Mouse (Mus musculus) liver, embryonic 15.5 days (tissue): ENCODE measurements at regions not wholly inside any gene's neighbourhood (a gene's known extent, or its start where the extent isn't known, plus 50 kb on each side); places are given as distances from the start of the nearest gene placed in this dataset.

Source experiments
- ATAC-seq: fragments of 200-750 bp; cut with Nextera tagmentation; 2 replicates; pipeline ENCODE4 v1.8.0; 2017; ENCODE audit warnings: moderate number of reproducible peaks, mild to moderate bottlenecking, moderate library complexity; ENCODE audit not compliant: insufficient read depth
- H3K27ac ChIP-seq: fragments of 300-500 bp; sonication (generic); replicated peaks from 2 replicates; pipeline ENCODE4 v1.5.1; 2015; ENCODE audit warnings: mild to moderate bottlenecking, inconsistent platforms
- H3K27me3 ChIP-seq: fragments of 300-500 bp; sonication (generic); 2 replicates; pipeline ENCODE4 v1.6.1; 2015; ENCODE audit warnings: mild to moderate bottlenecking, inconsistent platforms
- H3K36me3 ChIP-seq: fragments of 300-500 bp; sonication (generic); replicated peaks from 2 replicates; pipeline ENCODE4 v1.6.1; 2015; ENCODE audit warnings: moderate library complexity, mild to moderate bottlenecking, inconsistent platforms
- H3K4me1 ChIP-seq: fragments of 300-500 bp; sonication (generic); replicated peaks from 2 replicates; pipeline ENCODE4 v1.6.1; 2015; ENCODE audit warnings: inconsistent platforms
- H3K4me2 ChIP-seq: fragments of 300-500 bp; sonication (generic); 2 replicates; pipeline ENCODE4 v1.6.1; 2015; ENCODE audit warnings: moderate library complexity, mild to moderate bottlenecking, inconsistent platforms
- H3K4me3 ChIP-seq: fragments of 300-500 bp; sonication (generic); replicated peaks from 2 replicates; pipeline ENCODE4 v1.5.1; 2015; ENCODE audit warnings: mild to moderate bottlenecking, inconsistent platforms
- H3K9ac ChIP-seq: fragments of 300-500 bp; sonication (generic); 2 replicates; pipeline ENCODE4 v1.6.1; 2015; ENCODE audit warnings: moderate library complexity, mild to moderate bottlenecking, inconsistent platforms
- H3K9me3 ChIP-seq: fragments of 300-500 bp; sonication (generic); replicated peaks from 2 replicates; pipeline ENCODE4 v1.6.1; 2016; ENCODE audit warnings: inconsistent platforms
- WGBS: fragments of 180-500 bp; shearing (Covaris S2); methylation state at CpG from one replicate; pipeline ENCODE4 v1.1.7; 2015; ENCODE audit warnings: mixed read lengths; ENCODE audit not compliant: insufficient replicate concordance; 5-methylcytosine and 5-hydroxymethylcytosine counted together

DNA sequence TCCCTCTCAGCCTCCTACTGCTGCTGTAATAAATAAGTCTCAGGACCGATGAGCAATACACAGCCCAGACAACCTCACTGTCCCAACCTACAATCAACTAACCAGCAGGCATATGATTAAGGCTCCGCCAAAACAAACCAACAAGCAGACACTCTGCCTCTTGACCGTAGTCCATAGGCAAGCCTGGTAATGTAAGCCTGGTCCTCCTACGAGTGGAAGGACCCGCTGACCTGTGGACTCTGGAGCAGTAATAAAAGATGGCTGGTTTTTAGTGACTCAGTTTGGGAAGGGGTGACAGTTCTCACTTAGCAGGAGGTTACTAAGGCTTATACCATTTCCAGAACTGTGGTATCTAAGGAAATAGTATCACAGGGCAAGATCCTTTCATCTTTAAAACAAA, 53.4 kb downstream of the Gm47996 start:
- no peak overlapping the region for H3K4me3 ChIP-seq
- no peaks in the 10 kb centered on the region for H3K9me3 ChIP-seq
- H3K4me2 ChIP-seq = no peak overlapping the region
- H3K27ac ChIP-seq = no peak overlapping the region
- no peak overlapping the region for H3K9ac ChIP-seq
- peaks cover 7% of the 10 kb centered on the region; the same call in 1 of the 2 replicates for H3K4me1 ChIP-seq
- no peaks in the 10 kb centered on the region for H3K27me3 ChIP-seq
- no peaks in the 10 kb centered on the region for H3K36me3 ChIP-seq
- no peak for ATAC-seq
- WGBS = 71% methylated on average over 5 of the region's 5 CpGs

DNA sequence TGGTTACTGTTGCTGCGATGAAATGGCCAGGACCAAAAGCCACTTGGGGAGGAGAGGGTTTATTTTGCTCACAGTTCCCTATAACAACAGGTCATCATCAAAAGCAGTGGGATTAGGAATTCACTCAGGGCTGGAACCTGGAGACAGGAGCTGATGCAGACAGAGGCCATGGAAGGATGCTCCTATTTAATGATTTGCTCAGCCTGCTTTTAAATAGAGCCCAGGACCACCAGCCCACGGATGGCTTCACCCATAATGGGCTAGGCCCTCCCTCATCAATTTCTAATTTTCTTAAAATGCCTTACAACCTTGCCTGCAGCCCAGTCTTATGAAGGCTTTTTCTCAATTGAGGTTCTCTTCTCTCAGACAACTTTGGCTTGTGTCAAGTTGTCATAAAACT, 53.9 kb downstream of the Gm47996 start:
- peaks cover 3% of the 10 kb centered on the region; the same call in 1 of the 2 replicates for H3K4me1 ChIP-seq
- no peaks in the 10 kb centered on the region for H3K36me3 ChIP-seq
- ATAC-seq = no peak
- no peaks in the 10 kb centered on the region for H3K9me3 ChIP-seq
- WGBS = 77% methylated on average over 2 of the region's 2 CpGs
- H3K9ac ChIP-seq = no peak overlapping the region
- H3K27me3 ChIP-seq = no peaks in the 10 kb centered on the region
- H3K27ac ChIP-seq = no peak overlapping the region
- H3K4me3 ChIP-seq = no peak overlapping the region
- H3K4me2 ChIP-seq = no peak overlapping the region

DNA sequence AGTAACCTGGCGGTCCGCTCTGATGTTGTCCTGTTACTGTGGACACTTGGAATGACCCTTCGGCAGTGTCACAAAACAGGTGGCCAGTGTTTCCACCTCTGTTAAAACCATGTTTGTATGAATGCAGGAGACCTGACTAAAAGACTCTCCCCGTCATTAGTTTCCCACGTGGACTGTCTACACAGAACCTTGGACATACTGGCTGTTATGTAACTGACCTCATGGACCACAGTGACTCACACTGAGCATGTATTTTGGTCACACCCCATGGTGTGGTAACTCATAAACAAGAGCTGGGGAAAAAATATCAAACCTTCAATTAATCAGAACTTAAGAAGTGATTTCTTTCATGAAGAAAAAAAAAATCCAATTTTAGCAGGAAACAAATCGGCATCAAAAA, 54.9 kb downstream of the Gm47996 start:
- no peak overlapping the region for H3K9ac ChIP-seq
- no peaks in the 10 kb centered on the region for H3K4me1 ChIP-seq
- no peak for ATAC-seq
- H3K27ac ChIP-seq = no peak overlapping the region
- H3K4me2 ChIP-seq = no peak overlapping the region
- H3K36me3 ChIP-seq = no peaks in the 10 kb centered on the region
- no peak overlapping the region for H3K4me3 ChIP-seq
- WGBS = 76% methylated on average over 6 of the region's 6 CpGs
- no peaks in the 10 kb centered on the region for H3K27me3 ChIP-seq
- H3K9me3 ChIP-seq = no peaks in the 10 kb centered on the region

DNA sequence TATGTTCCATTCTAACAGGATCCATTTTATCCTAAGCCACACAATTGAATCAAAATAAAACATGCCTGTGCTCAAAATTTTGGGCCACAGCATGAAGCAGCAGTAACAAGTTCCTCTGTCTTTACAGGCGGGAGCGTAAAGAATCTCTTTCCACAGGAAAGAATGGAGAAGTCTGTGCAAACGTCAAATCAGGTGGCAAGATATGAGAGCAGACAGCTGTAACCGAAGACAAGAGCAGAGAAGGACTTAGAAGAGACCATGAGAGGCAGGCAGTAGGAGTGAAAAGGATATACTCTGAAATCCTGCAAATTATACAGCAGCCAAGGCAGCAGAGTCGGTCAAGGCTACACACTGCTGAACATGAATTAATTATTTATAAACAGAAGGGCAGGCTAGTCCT, 55.7 kb downstream of the Gm47996 start:
- WGBS = 45% methylated on average over 5 of the region's 5 CpGs
- no peaks in the 10 kb centered on the region for H3K9me3 ChIP-seq
- no peaks in the 10 kb centered on the region for H3K27me3 ChIP-seq
- no peak for ATAC-seq
- H3K27ac ChIP-seq = no peak overlapping the region
- H3K4me1 ChIP-seq = peaks cover under 1% of the 10 kb centered on the region; the same call in 1 of the 2 replicates
- H3K36me3 ChIP-seq = no peaks in the 10 kb centered on the region
- H3K9ac ChIP-seq = no peak overlapping the region
- no peak overlapping the region for H3K4me3 ChIP-seq
- no peak overlapping the region for H3K4me2 ChIP-seq

DNA sequence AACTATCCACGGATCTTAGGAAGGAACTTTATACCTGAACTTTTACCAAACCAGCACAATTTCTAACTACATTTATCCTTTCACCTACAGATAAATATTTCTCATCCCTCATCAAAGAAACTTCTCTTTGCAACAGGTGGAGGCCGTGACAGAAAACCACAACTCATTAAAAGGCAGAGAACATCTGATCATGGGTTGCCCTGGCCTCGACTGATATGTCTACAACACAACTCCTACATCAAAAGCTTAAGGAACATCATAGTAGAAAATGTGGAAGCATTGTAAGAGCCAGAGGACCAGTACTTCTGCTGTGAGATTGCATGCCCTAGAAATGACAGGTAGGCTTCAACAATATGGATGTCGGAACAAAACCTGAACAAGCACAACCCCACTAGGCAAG, 56.8 kb downstream of the Gm47996 start:
- WGBS = 46% methylated on average over 4 of the region's 4 CpGs
- Histone ChIP-seq H3K36me3 (no peaks in the 10 kb centered on the region), H3K4me2 (no peak overlapping the region), H3K27me3 (no peaks in the 10 kb centered on the region), H3K4me1 (peaks cover 5% of the 10 kb centered on the region; the same call in 1 of the 2 replicates), H3K4me3 (no peak overlapping the region), H3K27ac (no peak overlapping the region), H3K9ac (no peak overlapping the region), H3K9me3 (no peaks in the 10 kb centered on the region)
- no peak for ATAC-seq

DNA sequence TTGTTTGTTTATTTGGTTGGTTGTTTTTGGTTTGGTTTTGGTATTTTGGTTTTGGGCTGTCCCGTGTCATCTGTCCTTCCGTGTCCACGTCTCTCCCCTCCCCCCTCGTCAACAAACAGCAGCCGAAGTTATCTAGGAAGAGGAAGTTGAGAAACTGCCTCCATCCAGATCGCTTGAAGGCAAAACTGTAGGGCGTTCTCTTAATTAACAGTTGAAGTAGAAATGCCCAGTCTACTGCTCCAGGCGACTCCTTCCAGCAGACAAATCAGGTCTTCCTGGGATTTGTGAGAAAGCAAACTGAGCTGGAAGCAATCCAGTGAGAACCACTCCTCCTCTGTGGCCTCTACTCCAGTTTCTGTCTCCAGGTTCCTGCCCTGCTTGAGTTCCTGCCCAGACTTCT, 60.8 kb downstream of the Gm47996 start:
- Histone ChIP-seq H3K27ac (no peak overlapping the region), H3K27me3 (no peaks in the 10 kb centered on the region), H3K4me1 (peaks cover 5% of the 10 kb centered on the region; the same call in 1 of the 2 replicates), H3K9ac (no peak overlapping the region), H3K4me2 (peak overlapping the region; percentile 42), H3K4me3 (no peak overlapping the region), H3K36me3 (no peaks in the 10 kb centered on the region), H3K9me3 (no peaks in the 10 kb centered on the region)
- ATAC-seq = no peak
- WGBS = 7% methylated on average over 8 of the region's 8 CpGs

DNA sequence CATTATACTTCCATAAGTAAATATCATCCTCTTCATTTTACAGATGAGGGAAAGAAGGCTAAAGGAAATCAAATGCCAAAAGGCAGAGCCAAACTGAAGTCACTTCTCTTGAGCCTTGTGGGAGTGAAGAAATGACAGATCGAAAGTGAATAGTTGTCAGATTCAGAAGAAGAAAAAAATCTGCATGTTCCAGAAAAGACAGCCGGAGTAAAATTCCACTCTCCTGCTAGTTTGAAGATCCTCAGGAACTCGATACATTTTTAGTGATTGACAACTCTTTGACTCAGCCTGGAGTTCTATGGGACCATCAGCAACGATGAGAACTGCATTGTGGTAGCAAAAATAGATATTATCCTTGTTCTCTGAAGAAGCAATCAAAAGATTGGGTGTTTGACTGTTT, 64.4 kb downstream of the Gm47996 start:
- no peaks in the 10 kb centered on the region for H3K27me3 ChIP-seq
- WGBS = 63% methylated on average over 4 of the region's 4 CpGs

DNA sequence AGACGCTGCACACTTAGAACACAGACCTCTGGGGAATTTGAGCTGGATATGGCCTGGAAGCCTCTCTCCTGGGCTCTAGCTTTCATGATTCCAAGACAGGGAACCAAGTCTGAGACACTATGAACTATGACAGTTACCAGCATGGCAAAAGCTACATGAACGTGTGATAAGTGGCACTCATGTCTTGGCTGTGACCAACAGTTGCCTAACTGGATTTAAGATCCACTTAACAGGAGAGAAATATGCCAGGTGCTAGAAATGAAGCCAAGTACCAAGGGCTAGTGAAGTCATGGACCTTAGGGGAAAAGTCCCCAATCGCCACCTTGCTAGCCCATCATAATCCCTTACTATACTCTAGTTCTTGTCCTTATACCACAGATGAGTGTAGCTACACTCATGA, 65.7 kb downstream of the Gm47996 start:
- peaks cover 4% of the 10 kb centered on the region; the same call in 1 of the 2 replicates for H3K4me1 ChIP-seq
- H3K9ac ChIP-seq = no peak overlapping the region
- no peaks in the 10 kb centered on the region for H3K27me3 ChIP-seq
- 70% methylated on average over 3 of the region's 3 CpGs for WGBS
- H3K4me3 ChIP-seq = no peak overlapping the region
- ATAC-seq = no peak
- H3K27ac ChIP-seq = no peak overlapping the region
- no peaks in the 10 kb centered on the region for H3K9me3 ChIP-seq
- H3K4me2 ChIP-seq = no peak overlapping the region
- H3K36me3 ChIP-seq = no peaks in the 10 kb centered on the region

More for the DNA sequence above, 64.4 kb downstream of the Gm47996 start:
- Histone ChIP-seq H3K9ac (no peak overlapping the region), H3K4me2 (no peak overlapping the region), H3K9me3 (no peaks in the 10 kb centered on the region), H3K4me1 (peaks cover 5% of the 10 kb centered on the region; the same call in 1 of the 2 replicates), H3K4me3 (no peak overlapping the region), H3K27ac (no peak overlapping the region), H3K36me3 (no peaks in the 10 kb centered on the region)
- ATAC-seq = no peak

DNA sequence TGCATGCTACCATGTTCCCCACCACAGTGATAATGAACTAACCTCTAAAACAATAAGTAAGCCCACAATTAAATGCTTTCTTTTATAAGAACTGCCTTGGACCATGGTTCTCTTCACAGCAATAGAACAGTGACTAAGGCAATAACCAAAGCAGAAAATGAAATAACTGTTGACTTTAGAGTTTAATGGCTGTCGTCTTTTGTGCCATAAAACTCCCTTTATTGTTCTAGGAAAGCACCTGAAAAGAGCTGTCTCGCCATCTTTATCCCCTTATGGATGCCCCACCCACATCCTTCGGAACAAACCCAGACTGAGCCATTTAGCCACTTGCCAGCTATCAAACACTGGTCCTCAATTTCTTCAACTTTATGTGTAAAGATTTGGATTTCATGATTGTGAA, 64.3 kb upstream of the Ivns1abp start:
- Histone ChIP-seq H3K4me2 (no peak overlapping the region), H3K36me3 (no peaks in the 10 kb centered on the region), H3K9ac (no peak overlapping the region), H3K27me3 (no peaks in the 10 kb centered on the region), H3K4me3 (no peak overlapping the region), H3K9me3 (no peaks in the 10 kb centered on the region), H3K27ac (no peak overlapping the region), H3K4me1 (no peaks in the 10 kb centered on the region)
- 57% methylated on average over 3 of the region's 3 CpGs for WGBS
- ATAC-seq = no peak

DNA sequence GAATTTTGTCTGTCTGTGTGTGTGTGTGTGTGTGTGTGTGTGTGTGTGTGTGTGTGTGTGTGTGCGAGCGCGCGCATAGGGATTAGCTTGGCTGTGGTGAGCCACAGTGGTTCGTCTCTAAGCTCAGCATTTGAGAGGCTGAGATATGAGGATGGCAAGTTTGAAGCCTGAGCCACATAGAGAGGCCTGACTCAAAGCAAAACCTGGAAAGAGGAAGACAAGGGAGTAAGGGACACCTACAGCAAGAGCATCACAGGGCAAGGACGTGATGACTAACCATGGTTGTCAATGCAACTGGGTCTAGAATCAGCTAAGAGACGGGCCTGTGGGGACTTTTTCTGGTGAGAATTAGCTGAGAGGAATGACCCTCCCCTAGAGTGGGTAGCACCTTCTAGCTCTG, 59.2 kb upstream of the Ivns1abp start:
- H3K4me1 ChIP-seq = peaks cover 17% of the 10 kb centered on the region
- no peak overlapping the region for H3K9ac ChIP-seq
- no peak for ATAC-seq
- WGBS = 67% methylated on average over 7 of the region's 7 CpGs
- no peak overlapping the region for H3K27ac ChIP-seq
- no peaks in the 10 kb centered on the region for H3K27me3 ChIP-seq
- no peaks in the 10 kb centered on the region for H3K36me3 ChIP-seq
- no peak overlapping the region for H3K4me2 ChIP-seq
- no peaks in the 10 kb centered on the region for H3K9me3 ChIP-seq
- no peak overlapping the region for H3K4me3 ChIP-seq

DNA sequence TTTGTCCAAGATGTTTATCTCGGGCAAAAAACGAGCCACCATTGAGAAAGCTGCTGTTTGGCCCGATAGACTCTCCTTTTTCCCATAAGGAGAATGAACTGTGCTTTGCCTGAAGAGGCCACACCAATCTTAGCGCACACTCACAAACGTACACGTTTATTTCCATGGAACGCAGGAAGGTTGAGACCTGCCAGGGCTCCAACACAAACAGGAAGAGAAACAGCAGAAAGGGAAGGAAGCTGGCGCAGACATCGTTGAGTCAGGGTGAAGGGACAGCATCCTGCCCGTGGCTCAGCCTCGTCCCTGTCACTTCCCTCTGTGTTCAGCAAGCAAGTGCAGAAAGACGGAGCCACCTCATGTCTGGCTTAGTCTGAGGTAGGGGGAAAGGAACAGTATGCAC, 56.8 kb upstream of the Ivns1abp start:
- H3K4me3 ChIP-seq = no peak overlapping the region
- WGBS = 11% methylated on average over 12 of the region's 12 CpGs
- peaks cover 17% of the 10 kb centered on the region for H3K4me1 ChIP-seq
- H3K9me3 ChIP-seq = no peaks in the 10 kb centered on the region
- H3K4me2 ChIP-seq = peak overlapping the region; percentile 34
- no peaks in the 10 kb centered on the region for H3K36me3 ChIP-seq
- H3K9ac ChIP-seq = no peak overlapping the region
- H3K27ac ChIP-seq = no peak overlapping the region
- peak; percentile 54 for ATAC-seq
- no peaks in the 10 kb centered on the region for H3K27me3 ChIP-seq

DNA sequence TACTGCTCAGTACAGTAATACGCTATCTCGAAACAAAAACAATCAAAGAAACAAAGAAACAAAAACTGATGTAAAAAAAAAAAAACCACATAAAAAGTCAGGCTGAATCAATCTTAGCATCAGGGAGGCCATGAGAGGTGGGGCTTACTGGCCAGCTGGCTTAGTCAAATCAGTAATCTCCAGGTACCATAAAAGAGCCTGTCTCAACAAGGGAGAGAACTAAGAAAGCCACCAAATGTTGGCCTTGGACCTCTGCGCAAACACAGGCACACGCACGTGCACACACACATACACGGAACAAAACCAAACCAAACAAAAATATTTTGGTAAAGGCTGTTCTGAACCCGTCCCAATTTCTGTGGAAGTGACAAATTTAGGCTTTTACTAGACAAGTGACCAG, 55.2 kb upstream of the Ivns1abp start:
- Histone ChIP-seq H3K36me3 (no peaks in the 10 kb centered on the region), H3K4me1 (peaks cover 17% of the 10 kb centered on the region), H3K9ac (no peak overlapping the region), H3K27ac (no peak overlapping the region), H3K27me3 (no peaks in the 10 kb centered on the region), H3K4me2 (no peak overlapping the region), H3K4me3 (no peak overlapping the region), H3K9me3 (no peaks in the 10 kb centered on the region)
- 71% methylated on average over 7 of the region's 7 CpGs for WGBS
- ATAC-seq = no peak
